Mouse (Mus musculus): ENCODE measurements at regions not wholly inside any gene's neighbourhood (a gene's known extent, or its start where the extent isn't known, plus 50 kb on each side); places are given as distances from the start of the nearest gene placed in this dataset.

DNA sequence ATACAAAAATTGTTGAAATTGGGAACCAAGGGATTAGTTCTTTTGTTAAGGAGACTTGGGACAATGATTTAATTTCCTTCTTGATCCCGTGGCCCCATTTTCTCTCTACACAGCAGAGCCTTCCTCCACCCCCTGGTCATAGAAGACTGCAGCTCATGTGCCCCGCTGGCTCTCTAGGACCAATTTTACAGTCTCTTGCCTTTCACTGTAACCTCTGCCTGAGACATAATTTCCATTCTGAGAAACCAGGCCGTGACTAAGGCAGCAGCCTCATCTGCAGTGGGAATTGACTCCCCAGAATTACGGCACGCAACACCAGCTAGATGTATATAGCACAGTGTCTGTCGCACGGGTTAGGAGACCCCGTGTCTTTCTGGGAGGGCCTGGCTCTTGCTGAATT is 63.0 kb upstream of the Hpf1 start:
- Histone ChIP-seq H3K4me2 (replicated peaks; ENCODE audit: low read depth, low read length) (no peak overlapping the region), H3K27ac (ENCODE audit: low read length) (no peak overlapping the region), H3K27me3 (ENCODE audit: insufficient read depth, low read length) (no peaks in the 10 kb centered on the region), H3K9me3 (ENCODE audit: low read length) (no peaks in the 10 kb centered on the region), H3K4me3 (ENCODE audit: low read length) (no peak overlapping the region), H3K4me1 (ENCODE audit: insufficient read depth, low read length) (no peaks in the 10 kb centered on the region), H3K36me3 (ENCODE audit: insufficient read depth, low read length) (no peaks in the 10 kb centered on the region), H3K9ac (replicated peaks; ENCODE audit: low read length) (no peak overlapping the region)
- 89% methylated on average over 8 of the region's 8 CpGs for WGBS
- ATAC-seq (ENCODE audit: low FRiP score, low TSS enrichment): no peak

DNA sequence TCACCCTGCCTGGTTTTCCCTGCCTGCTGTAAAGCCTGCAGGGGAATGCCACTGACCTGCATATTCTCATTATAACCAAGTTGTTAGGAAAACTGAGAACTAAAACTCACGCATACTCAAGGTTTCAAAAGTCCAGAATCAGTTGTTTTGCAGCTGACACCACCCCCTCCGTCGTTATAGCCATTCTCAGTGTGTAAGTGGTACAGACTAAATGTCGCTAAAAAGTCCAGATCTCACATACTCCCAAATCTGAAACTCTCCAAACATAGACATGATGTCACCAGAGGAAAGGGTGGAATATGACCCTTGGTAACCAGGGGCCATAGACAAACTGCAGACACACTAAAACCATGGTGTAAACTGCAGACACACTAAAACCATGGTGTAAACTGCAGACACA is 61.1 kb upstream of the Hpf1 start:
- Histone ChIP-seq H3K27me3 (ENCODE audit: insufficient read depth, low read length) (no peaks in the 10 kb centered on the region), H3K4me3 (ENCODE audit: low read length) (no peak overlapping the region), H3K36me3 (ENCODE audit: insufficient read depth, low read length) (no peaks in the 10 kb centered on the region), H3K27ac (ENCODE audit: low read length) (no peak overlapping the region), H3K9me3 (ENCODE audit: low read length) (no peaks in the 10 kb centered on the region), H3K4me1 (ENCODE audit: insufficient read depth, low read length) (no peaks in the 10 kb centered on the region), H3K9ac (replicated peaks; ENCODE audit: low read length) (no peak overlapping the region), H3K4me2 (replicated peaks; ENCODE audit: low read depth, low read length) (no peak overlapping the region)
- ATAC-seq (ENCODE audit: low FRiP score, low TSS enrichment): no peak
- 81% methylated on average over 4 of the region's 4 CpGs for WGBS

DNA sequence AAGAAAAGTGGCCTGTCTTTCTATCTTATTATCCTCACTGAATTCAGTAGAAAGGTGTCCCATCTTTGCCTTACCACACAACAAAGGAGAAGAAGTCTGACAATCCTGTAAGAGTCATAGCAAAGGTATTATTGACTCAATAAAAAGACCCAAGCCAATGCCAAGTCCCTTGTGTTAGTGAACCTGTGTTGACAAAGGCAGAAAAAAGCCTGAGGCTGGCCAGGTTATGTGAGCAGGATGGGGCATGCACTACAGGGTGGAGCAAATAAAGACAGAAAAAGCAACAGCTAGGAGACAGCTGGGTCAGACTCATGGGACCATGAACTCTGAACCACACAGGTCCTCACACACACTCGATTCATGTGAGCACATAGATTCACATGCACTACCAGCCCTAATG is 59.7 kb upstream of the Hpf1 start:
- Histone ChIP-seq H3K4me3 (ENCODE audit: low read length) (no peak overlapping the region), H3K27ac (ENCODE audit: low read length) (no peak overlapping the region), H3K27me3 (ENCODE audit: insufficient read depth, low read length) (no peaks in the 10 kb centered on the region), H3K9me3 (ENCODE audit: low read length) (no peaks in the 10 kb centered on the region), H3K36me3 (ENCODE audit: insufficient read depth, low read length) (no peaks in the 10 kb centered on the region), H3K4me2 (replicated peaks; ENCODE audit: low read depth, low read length) (no peak overlapping the region), H3K9ac (replicated peaks; ENCODE audit: low read length) (no peak overlapping the region), H3K4me1 (ENCODE audit: insufficient read depth, low read length) (no peaks in the 10 kb centered on the region)
- ATAC-seq (ENCODE audit: low FRiP score, low TSS enrichment): no peak
- 44% methylated on average over 1 of the region's 1 CpGs for WGBS

DNA sequence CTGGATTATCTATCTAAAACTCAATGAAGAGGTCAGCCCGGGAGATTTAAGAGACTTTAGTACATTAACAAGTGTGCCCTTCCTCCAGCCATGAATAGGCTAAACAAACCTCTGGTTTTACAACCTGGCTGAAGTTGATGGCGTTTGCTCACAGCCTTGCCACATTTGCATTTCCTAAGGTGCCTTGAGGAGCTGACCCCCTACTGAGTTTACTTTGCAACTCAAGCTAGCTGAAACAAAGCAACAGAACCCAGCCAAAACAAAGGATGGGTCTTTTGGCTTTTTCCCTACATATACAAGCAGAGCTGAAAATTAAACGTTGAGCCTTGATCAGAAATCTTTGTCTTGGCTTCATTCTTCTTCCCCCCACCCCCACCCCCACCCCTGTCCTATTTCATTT is 51.7 kb upstream of the Hpf1 start:
- H3K9ac ChIP-seq (replicated peaks; ENCODE audit: low read length): no peak overlapping the region
- no peak overlapping the region for H3K4me3 ChIP-seq (ENCODE audit: low read length)
- H3K9me3 ChIP-seq (ENCODE audit: low read length): no peaks in the 10 kb centered on the region
- no peaks in the 10 kb centered on the region for H3K4me1 ChIP-seq (ENCODE audit: insufficient read depth, low read length)
- no peak overlapping the region for H3K4me2 ChIP-seq (replicated peaks; ENCODE audit: low read depth, low read length)
- H3K27me3 ChIP-seq (ENCODE audit: insufficient read depth, low read length): no peaks in the 10 kb centered on the region
- no peak overlapping the region for H3K27ac ChIP-seq (ENCODE audit: low read length)
- WGBS: 3% methylated on average over 3 of the region's 3 CpGs
- no peak for ATAC-seq (ENCODE audit: low FRiP score, low TSS enrichment)
- H3K36me3 ChIP-seq (ENCODE audit: insufficient read depth, low read length): no peaks in the 10 kb centered on the region

Measured in kidney, embryonic 16.5 days (tissue).